Mouse (Mus musculus): ENCODE data around the gene Rrp8.

Gene Rrp8

GRCm38 (mm10) chr7:105708733-105709132 lies 28.5 kb downstream of the Rrp8 start:
- in situ Hi-C loops (cut with MboI, MseI), result no loop called here

GRCm38 (mm10) chr7:105703816-105704215 lies 33.4 kb downstream of the Rrp8 start:
- in situ Hi-C loops (cut with MboI, MseI), result no loop called here

GRCm38 (mm10) chr7:105703184-105703583 lies 34.0 kb downstream of the Rrp8 start:
- in situ Hi-C loops (cut with MboI, MseI), result no loop called here

- in situ Hi-C loops (cut with MboI, MseI), result no loop called here
These were observed 46.3 kb downstream of the Rrp8 start for GRCm38 (mm10) chr7:105690875-105691274.

GRCm38 (mm10) chr7:105685541-105686197 lies 51.5 kb downstream of the Rrp8 start:
- in situ Hi-C loops (cut with MboI, MseI), result no loop called here
